Mouse (Mus musculus): ENCODE results near the gene Art4.

The Art4 gene

GRCm38 (mm10) chr6:136827116-136827515 lies 30.4 kb downstream of the Art4 start:
- no peak for DNase-seq (ENCODE audit: low spot score in 2 of 2)

- no peak for DNase-seq (ENCODE audit: low spot score in 2 of 2)
Measured at GRCm38 (mm10) chr6:136824987-136825386, 32.5 kb downstream of the Art4 start.

GRCm38 (mm10) chr6:136821086-136821485 lies 36.4 kb downstream of the Art4 start:
- DNase-seq (ENCODE audit: low spot score in 2 of 2), result no peak

- DNase-seq (ENCODE audit: low spot score in 2 of 2), result no peak
Measured at GRCm38 (mm10) chr6:136820381-136820780, 37.2 kb downstream of the Art4 start.

- DNase-seq (ENCODE audit: low spot score in 2 of 2), result no peak
Measured at GRCm38 (mm10) chr6:136817549-136817948, 40.0 kb downstream of the Art4 start.

GRCm38 (mm10) chr6:136816826-136817225 lies 40.7 kb downstream of the Art4 start:
- DNase-seq (ENCODE audit: low spot score in 2 of 2), result no peak

- DNase-seq (ENCODE audit: low spot score in 2 of 2), result no peak
Measured at GRCm38 (mm10) chr6:136815381-136815780, 42.2 kb downstream of the Art4 start.

- DNase-seq (ENCODE audit: low spot score in 2 of 2), result no peak
Measured at GRCm38 (mm10) chr6:136813117-136813516, 44.4 kb downstream of the Art4 start.

- DNase-seq (ENCODE audit: low spot score in 2 of 2), result no peak
Measured at GRCm38 (mm10) chr6:136811196-136811595, 46.3 kb downstream of the Art4 start.

- DNase-seq (ENCODE audit: low spot score in 2 of 2), result no peak
Measured at GRCm38 (mm10) chr6:136809673-136810072, 47.9 kb downstream of the Art4 start.

GRCm38 (mm10) chr6:136809077-136809476 lies 48.5 kb downstream of the Art4 start:
- DNase-seq (ENCODE audit: low spot score in 2 of 2), result peak; percentile 49 to 75

GRCm38 (mm10) chr6:136808631-136809046 lies 48.9 kb downstream of the Art4 start:
- no peak for DNase-seq (ENCODE audit: low spot score in 2 of 2)

GRCm38 (mm10) chr6:136808014-136808417 lies 49.5 kb downstream of the Art4 start, which contains the start of gene H2afj:
H2afj (plus strand) TSS chr6:136808244.
- DNase-seq (ENCODE audit: low spot score in 2 of 2), result peak; percentile 98

GRCm38 (mm10) chr6:136807395-136808013 lies 50.0 kb downstream of the Art4 start:
- DNase-seq (ENCODE audit: low spot score in 2 of 2), result no peak

GRCm38 (mm10) chr6:136806819-136807218 lies 50.7 kb downstream of the Art4 start:
- DNase-seq (ENCODE audit: low spot score in 2 of 2), result no peak

GRCm38 (mm10) chr6:136805409-136805775 lies 52.1 kb downstream of the Art4 start:
- DNase-seq (ENCODE audit: low spot score in 2 of 2), result no peak

GRCm38 (mm10) chr6:136804705-136805408 lies 52.7 kb downstream of the Art4 start:
- no peak for DNase-seq (ENCODE audit: low spot score in 2 of 2)

- peak; percentile 93 to 97 for DNase-seq (ENCODE audit: low spot score in 2 of 2)
Measured at GRCm38 (mm10) chr6:136803739-136804633, 53.5 kb downstream of the Art4 start, which contains the start of gene Hist4h4. Hist4h4 (minus strand) TSS chr6:136804415.

GRCm38 (mm10) chr6:136803093-136803738 lies 54.3 kb downstream of the Art4 start:
- DNase-seq (ENCODE audit: low spot score in 2 of 2), result no peak

- no peak for DNase-seq (ENCODE audit: low spot score in 2 of 2)
Measured at GRCm38 (mm10) chr6:136801274-136801673, 56.3 kb downstream of the Art4 start.

- DNase-seq (ENCODE audit: low spot score in 2 of 2), result no peak
Measured at GRCm38 (mm10) chr6:136800710-136801109, 56.8 kb downstream of the Art4 start.

Measured in heart, adult 9 months (tissue).